Mouse (Mus musculus): Measurements from ENCODE around the gene Bcl2l1. TPM values are rescaled to one million over a fixed set of nuclear protein-coding genes. Genes with fewer than 3 reads are reported as not detected.

The Bcl2l1 gene
- polyA plus RNA-seq, 1 experiment, result 57.4 TPM

- no peak overlapping the region for H3K4me3 ChIP-seq (ENCODE audit: extremely low read depth, insufficient read depth, insufficient read length)
- no peaks in the 10 kb centered on the region for H3K27me3 ChIP-seq (ENCODE audit: control insufficient read depth, insufficient read depth, low read length)
- H3K27ac ChIP-seq (ENCODE audit: insufficient read depth, low read length), result no peak overlapping the region
- TF ChIP-seq CTCF (IDR thresholded peaks at IDR 0.05; ENCODE audit: extremely low read depth, insufficient read depth, insufficient read length, insufficient replicate concordance) (no peak), POLR2A (IDR thresholded peaks at IDR 0.05; ENCODE audit: low read depth, low read length) (no peak)
- DNase-seq (ENCODE audit: low read depth in 1 of 2, low spot score in 2 of 2), result no peak
- 46% methylated on average over 3 of the region's 3 CpGs for WGBS
- H3K36me3 ChIP-seq (ENCODE audit: control insufficient read depth, insufficient read depth, low read length), result no peaks in the 10 kb centered on the region
- peaks cover 14% of the 10 kb centered on the region; the same call in 1 of the 2 replicates for H3K4me1 ChIP-seq (ENCODE audit: control insufficient read depth, insufficient read depth, insufficient read length)
Observed at GRCm38 (mm10) chr2:152811336-152812165, 20.0 kb downstream of the Bcl2l1 start.

GRCm38 (mm10) chr2:152810158-152810941 is 21.2 kb downstream of the Bcl2l1 start:
- no peak overlapping the region for H3K4me3 ChIP-seq (ENCODE audit: extremely low read depth, insufficient read depth, insufficient read length)
- H3K36me3 ChIP-seq (ENCODE audit: control insufficient read depth, insufficient read depth, low read length), result no peaks in the 10 kb centered on the region
- 75% methylated on average over 5 of the region's 5 CpGs for WGBS
- no peaks in the 10 kb centered on the region for H3K27me3 ChIP-seq (ENCODE audit: control insufficient read depth, insufficient read depth, low read length)
- peak; percentile 16 to 43 for DNase-seq (ENCODE audit: low read depth in 1 of 2, low spot score in 2 of 2)
- peaks cover 6% of the 10 kb centered on the region; the same call in 1 of the 2 replicates for H3K4me1 ChIP-seq (ENCODE audit: control insufficient read depth, insufficient read depth, insufficient read length)
- H3K27ac ChIP-seq (ENCODE audit: insufficient read depth, low read length), result no peak overlapping the region; the same call in 1 of the 2 replicates
- no peak for TF ChIP-seq CTCF (IDR thresholded peaks at IDR 0.05; ENCODE audit: extremely low read depth, insufficient read depth, insufficient read length, insufficient replicate concordance)
- no peak for TF ChIP-seq POLR2A (IDR thresholded peaks at IDR 0.05; ENCODE audit: low read depth, low read length)

GRCm38 (mm10) chr2:152808178-152808577 is 23.4 kb downstream of the Bcl2l1 start:
- no peaks in the 10 kb centered on the region for H3K36me3 ChIP-seq (ENCODE audit: control insufficient read depth, insufficient read depth, low read length)
- no peaks in the 10 kb centered on the region for H3K27me3 ChIP-seq (ENCODE audit: control insufficient read depth, insufficient read depth, low read length)
- 95% methylated on average over 3 of the region's 3 CpGs for WGBS
- no peak overlapping the region for H3K4me3 ChIP-seq (ENCODE audit: extremely low read depth, insufficient read depth, insufficient read length)
- H3K4me1 ChIP-seq (ENCODE audit: control insufficient read depth, insufficient read depth, insufficient read length), result peaks cover 14% of the 10 kb centered on the region
- H3K27ac ChIP-seq (ENCODE audit: insufficient read depth, low read length), result no peak overlapping the region
- no peak for DNase-seq (ENCODE audit: low read depth in 1 of 2, low spot score in 2 of 2)
- no peak for TF ChIP-seq POLR2A (IDR thresholded peaks at IDR 0.05; ENCODE audit: low read depth, low read length)
- no peak for TF ChIP-seq CTCF (IDR thresholded peaks at IDR 0.05; ENCODE audit: extremely low read depth, insufficient read depth, insufficient read length, insufficient replicate concordance)

GRCm38 (mm10) chr2:152806037-152806436 is 25.5 kb downstream of the Bcl2l1 start:
- TF ChIP-seq POLR2A (IDR thresholded peaks at IDR 0.05; ENCODE audit: low read depth, low read length), result no peak
- TF ChIP-seq CTCF (IDR thresholded peaks at IDR 0.05; ENCODE audit: extremely low read depth, insufficient read depth, insufficient read length, insufficient replicate concordance), result no peak
- Histone ChIP-seq H3K27me3 (ENCODE audit: control insufficient read depth, insufficient read depth, low read length) (no peaks in the 10 kb centered on the region), H3K4me1 (ENCODE audit: control insufficient read depth, insufficient read depth, insufficient read length) (peaks cover 18% of the 10 kb centered on the region), H3K27ac (ENCODE audit: insufficient read depth, low read length) (peak overlapping the region; percentile 31; the same call in 1 of the 2 replicates), H3K4me3 (ENCODE audit: extremely low read depth, insufficient read depth, insufficient read length) (no peak overlapping the region), H3K36me3 (ENCODE audit: control insufficient read depth, insufficient read depth, low read length) (no peaks in the 10 kb centered on the region)
- no peak for DNase-seq (ENCODE audit: low read depth in 1 of 2, low spot score in 2 of 2)
- WGBS, result 65% methylated on average over 2 of the region's 2 CpGs

- H3K27me3 ChIP-seq (ENCODE audit: control insufficient read depth, insufficient read depth, low read length), result no peaks in the 10 kb centered on the region
- H3K36me3 ChIP-seq (ENCODE audit: control insufficient read depth, insufficient read depth, low read length), result no peaks in the 10 kb centered on the region
- WGBS, result 79% methylated on average over 5 of the region's 5 CpGs
- peaks cover 12% of the 10 kb centered on the region for H3K4me1 ChIP-seq (ENCODE audit: control insufficient read depth, insufficient read depth, insufficient read length)
- no peak for DNase-seq (ENCODE audit: low read depth in 1 of 2, low spot score in 2 of 2)
- no peak overlapping the region for H3K4me3 ChIP-seq (ENCODE audit: extremely low read depth, insufficient read depth, insufficient read length)
- H3K27ac ChIP-seq (ENCODE audit: insufficient read depth, low read length), result no peak overlapping the region
- TF ChIP-seq POLR2A (IDR thresholded peaks at IDR 0.05; ENCODE audit: low read depth, low read length), result no peak
- no peak for TF ChIP-seq CTCF (IDR thresholded peaks at IDR 0.05; ENCODE audit: extremely low read depth, insufficient read depth, insufficient read length, insufficient replicate concordance)
Observed at GRCm38 (mm10) chr2:152805111-152805490, 26.4 kb downstream of the Bcl2l1 start.

GRCm38 (mm10) chr2:152804408-152805110 is 27.0 kb downstream of the Bcl2l1 start:
- H3K4me1 ChIP-seq (ENCODE audit: control insufficient read depth, insufficient read depth, insufficient read length), result peaks cover 12% of the 10 kb centered on the region
- H3K4me3 ChIP-seq (ENCODE audit: extremely low read depth, insufficient read depth, insufficient read length), result no peak overlapping the region
- no peaks in the 10 kb centered on the region for H3K36me3 ChIP-seq (ENCODE audit: control insufficient read depth, insufficient read depth, low read length)
- 0 out of 2 replicates have a peak overlapping the region, but pooled peaks have one; percentile 43 for H3K27ac ChIP-seq (ENCODE audit: insufficient read depth, low read length)
- DNase-seq (ENCODE audit: low read depth in 1 of 2, low spot score in 2 of 2), result no peak
- TF ChIP-seq CTCF (IDR thresholded peaks at IDR 0.05; ENCODE audit: extremely low read depth, insufficient read depth, insufficient read length, insufficient replicate concordance) (no peak), POLR2A (IDR thresholded peaks at IDR 0.05; ENCODE audit: low read depth, low read length) (no peak)
- H3K27me3 ChIP-seq (ENCODE audit: control insufficient read depth, insufficient read depth, low read length), result no peaks in the 10 kb centered on the region
- 36% methylated on average over 6 of the region's 6 CpGs for WGBS
